Mouse (Mus musculus): ENCODE data around the gene Rgs3.

DNA sequence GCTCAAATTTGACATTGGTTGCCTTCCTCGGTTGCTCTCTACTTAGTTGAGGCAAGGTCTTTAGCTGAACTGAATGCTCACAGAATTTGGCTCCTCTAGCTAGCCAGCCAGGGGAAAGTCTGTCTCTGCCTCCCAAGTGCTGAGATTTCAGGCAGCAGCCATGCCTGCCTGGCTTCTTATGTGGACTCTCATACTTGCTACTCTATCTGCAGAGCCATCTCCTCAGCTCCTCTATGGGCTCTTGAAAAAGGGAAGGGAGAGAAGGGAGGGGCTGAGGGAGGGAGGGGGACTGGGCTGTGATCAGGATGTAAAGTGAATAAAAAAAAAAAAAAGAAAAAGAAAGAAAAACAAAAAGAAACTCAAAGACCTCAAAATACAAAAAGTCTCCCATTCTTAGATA lies 31.2 kb downstream of the Rgs3 start:
- no peak for TF ChIP-seq CTCF (IDR thresholded peaks at IDR 0.05; ENCODE audit: borderline replicate concordance, extremely low read depth, insufficient read depth, insufficient read length)
- TF ChIP-seq POLR2A (IDR thresholded peaks at IDR 0.05; ENCODE audit: borderline replicate concordance, extremely low read depth, insufficient read depth, insufficient read length, poor library complexity, severe bottlenecking) = no peak

Data from brain, embryonic 14.5 days (tissue).